ENCODE assay signal across 8 mouse cellular contexts in the genomic region with DNA sequence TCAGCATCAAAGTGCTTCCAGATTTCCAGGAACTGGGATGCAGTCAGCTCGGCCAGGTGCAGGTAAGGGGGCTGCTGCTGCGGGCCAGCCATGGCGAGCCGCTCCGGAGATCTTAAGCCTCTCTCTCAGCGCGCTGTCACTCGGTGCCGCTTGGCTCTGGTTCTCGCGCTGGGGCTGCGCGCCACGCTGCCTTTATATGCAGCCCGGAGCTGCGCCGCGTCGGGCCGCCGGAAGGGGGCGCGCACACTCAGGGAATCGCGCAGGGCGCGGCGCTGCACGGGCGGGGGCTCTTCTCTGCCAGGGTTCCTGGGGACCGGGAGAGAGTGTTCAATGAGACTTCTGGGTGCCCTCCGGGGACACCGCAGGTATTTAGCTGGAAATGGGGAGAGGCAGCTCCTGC. TPM values are rescaled to one million over a fixed set of nuclear protein-coding genes. Genes with fewer than 3 reads are reported as not detected.
DNase-seq lines count a peak whose midpoint lies in the region; ATAC-seq and TF ChIP-seq lines count a peak whose summit lies in the region.

A gene (minus strand): TSS at position 165 of the 400 bp plus-strand sequence.

- H3K79me2 ChIP-seq in heart, adult 2 months (replicated peaks; ENCODE audit: control insufficient read depth, insufficient read depth, low read length) = no peaks in the 10 kb centered on the region

- no peak for TF ChIP-seq POLR2A in heart, adult 2 months (IDR thresholded peaks at IDR 0.05; ENCODE audit: insufficient read depth, low read depth, low read length)
- TF ChIP-seq POLR2A in small intestine, adult 2 months (IDR thresholded peaks at IDR 0.05; ENCODE audit: low read depth, low read length) = no peak

- H3K36me3 ChIP-seq in heart, adult 2 months (ENCODE audit: control insufficient read depth, insufficient read depth, low read length) = no peaks in the 10 kb centered on the region
- H3K36me3 ChIP-seq in intestine, embryonic 14.5 days (ENCODE audit: control insufficient read depth, insufficient read depth, low read length) = no peaks in the 10 kb centered on the region
- no peaks in the 10 kb centered on the region for H3K36me3 ChIP-seq in midbrain, embryonic 10.5 days
- no peaks in the 10 kb centered on the region for H3K36me3 ChIP-seq in small intestine, adult 2 months (ENCODE audit: control insufficient read depth, insufficient read depth, low read length)

- H3K4me1 ChIP-seq in heart, adult 2 months (ENCODE audit: control insufficient read depth, insufficient read depth, low read length) = no peaks in the 10 kb centered on the region
- H3K4me1 ChIP-seq in intestine, embryonic 14.5 days (replicated peaks; ENCODE audit: control insufficient read depth, insufficient read depth, low read length) = no peaks in the 10 kb centered on the region
- peaks cover 13% of the 10 kb centered on the region for H3K4me1 ChIP-seq in midbrain, embryonic 10.5 days
- no peaks in the 10 kb centered on the region for H3K4me1 ChIP-seq in small intestine, adult 2 months (ENCODE audit: control insufficient read depth, insufficient read depth, insufficient read length, low read length)

- WGBS in heart, adult 2 months = 3% methylated on average over 33 of the region's 33 CpGs
- under 1% methylated on average over 33 of the region's 33 CpGs for WGBS in intestine, embryonic 14.5 days
- under 1% methylated on average over 33 of the region's 33 CpGs for WGBS in midbrain, embryonic 10.5 days
- WGBS in small intestine, adult 2 months = 11% methylated on average over 33 of the region's 33 CpGs

- ATAC-seq in intestine, embryonic 14.5 days (replicated peaks; ENCODE audit: low FRiP score, low TSS enrichment, low read depth) = peak; percentile 50; the same call in 1 of the 2 replicates

- intact Hi-C loops in heart, adult 2 months (cut with DNase I) = no loop called here
- intact Hi-C loops in left cerebral cortex, postnatal 14 days (cut with DNase I) = loop anchor here (1.0 kb wide), 1 partner anchor 310 kb away; no protein-coding TSS in a partner anchor

- DNase-seq in heart, adult 2 months = peak in 1 of 2 experiments; percentile 32
- no peak for DNase-seq in heart, adult 9 months (ENCODE audit: low spot score in 2 of 2)
- DNase-seq in cerebellum, postnatal 14 days = peak; percentile 95 to 96
- peak; percentile 46 to 77 for DNase-seq in frontal cortex, postnatal 10 days (ENCODE audit: low spot score in 2 of 2)
- DNase-seq in intestine, embryonic 14.5 days (ENCODE audit: low spot score) = peak; percentile 80
- DNase-seq in left cerebral cortex, postnatal 14 days (ENCODE audit: low spot score in 2 of 2) = peak; percentile 84 to 86
- DNase-seq in midbrain, embryonic 10.5 days (ENCODE audit: low spot score) = peak; percentile 80

- no peak within 1 kb of the TSS for H3K27ac ChIP-seq in heart, adult 2 months
- H3K27ac ChIP-seq in intestine, embryonic 14.5 days (ENCODE audit: low read depth) = no peak within 1 kb of the TSS
- H3K27ac ChIP-seq in midbrain, embryonic 10.5 days (replicated peaks) = no peak within 1 kb of the TSS
- no peak within 1 kb of the TSS for H3K27ac ChIP-seq in small intestine, adult 2 months (ENCODE audit: insufficient read depth, low read depth, low read length)

- H3K9ac ChIP-seq in heart, adult 2 months (ENCODE audit: low read depth, low read length) = no peak within 1 kb of the TSS
- H3K9ac ChIP-seq in intestine, embryonic 14.5 days (ENCODE audit: low read length) = no peak within 1 kb of the TSS

- peaks cover 3% of the 10 kb centered on the region; the same call in 1 of the 2 replicates for H3K27me3 ChIP-seq in heart, adult 2 months (ENCODE audit: control insufficient read depth, insufficient read depth, low read length)
- peaks cover 28% of the 10 kb centered on the region for H3K27me3 ChIP-seq in intestine, embryonic 14.5 days (replicated peaks; ENCODE audit: control insufficient read depth, insufficient read depth, low read length)
- peaks cover 41% of the 10 kb centered on the region for H3K27me3 ChIP-seq in midbrain, embryonic 10.5 days (ENCODE audit: low read depth, poor library complexity, severe bottlenecking)
- peaks cover 7% of the 10 kb centered on the region for H3K27me3 ChIP-seq in small intestine, adult 2 months (ENCODE audit: control insufficient read depth, insufficient read depth, low read length)

- no peaks in the 10 kb centered on the region for H3K9me3 ChIP-seq in intestine, embryonic 14.5 days (ENCODE audit: control insufficient read depth, low read length)
- H3K9me3 ChIP-seq in midbrain, embryonic 10.5 days (replicated peaks) = no peaks in the 10 kb centered on the region

- TF ChIP-seq EP300 in heart, adult 2 months (IDR thresholded peaks at IDR 0.05; ENCODE audit: insufficient read depth, low read depth, low read length) = no peak

- no peak within 1 kb of the TSS for H3K4me3 ChIP-seq in heart, adult 2 months
- H3K4me3 ChIP-seq in intestine, embryonic 14.5 days (ENCODE audit: low read depth, low read length) = no peak within 1 kb of the TSS
- H3K4me3 ChIP-seq in midbrain, embryonic 10.5 days = peak within 1 kb of the TSS; percentile 49
- no peak within 1 kb of the TSS for H3K4me3 ChIP-seq in small intestine, adult 2 months (ENCODE audit: low read depth, low read length)

- TF ChIP-seq CTCF in heart, adult 2 months (IDR thresholded peaks at IDR 0.05) = peak; percentile 64
- peak; percentile 30; the same call in 1 of the 2 replicates for TF ChIP-seq CTCF in small intestine, adult 2 months (IDR thresholded peaks at IDR 0.05; ENCODE audit: extremely low read depth, insufficient read length, insufficient replicate concordance, low read depth, low read length)

- no peak within 1 kb of the TSS; the same call in 1 of the 2 replicates for H3K4me2 ChIP-seq in intestine, embryonic 14.5 days (ENCODE audit: low read length)

RNA-seq across cellular contexts. Expression of the gene that starts here (rescaled TPM):
- not detected for total RNA-seq in heart, adult 2 months (2021)
- polyA plus RNA-seq in heart, adult 2 months (2012; rRNA removed) = not detected in 2 replicates
- polyA plus RNA-seq in intestine, embryonic 14.5 days (2014; fragmentation: Nextera tagmentation; extraction: Ambion mirVana) = 0.12 and 0.28 TPM in 2 replicates
- 10 to 100 TPM; 31.9 to 49.8 TPM for total RNA-seq in left cerebral cortex, postnatal 14 days (2021)
- polyA plus RNA-seq in midbrain, embryonic 10.5 days (2016; fragmentation: Nextera tagmentation; extraction: Ambion mirVana) = 1.8 and 2.4 TPM in 2 replicates
- 1.4 and 3.1 TPM in 2 replicates for polyA plus RNA-seq in small intestine, adult 2 months (2012; rRNA removed)

Comparison
In these comparisons a context has a peak if more than half of its experiments do, and no peak if none do; other contexts are left out.
1. RNA of the gene that starts here (total RNA-seq): 31.9 to 49.8 TPM in left cerebral cortex, postnatal 14 days; not detected in heart, adult 2 months; every median in the first group is over 10 times any median in the second.
2. Peak in DNase-seq and ATAC-seq in intestine, embryonic 14.5 days; RNA of the gene not detected or under 1 TPM.
3. DNase-seq: peak in cerebellum, postnatal 14 days (2 of 2), frontal cortex, postnatal 10 days (2 of 2), left cerebral cortex, postnatal 14 days (2 of 2) and midbrain, embryonic 10.5 days (single experiment); none in heart, adult 9 months (0 of 2).